Mouse (Mus musculus) spleen, postnatal 4 days (tissue): ENCODE results near the gene Plcl2.

Experiments
- DNase-seq, 2 experiments: peaks; one replicate each; pipeline ENCODE4 v3.0.0; 2022; ENCODE audit warnings: low spot score in 2 of 2

Plcl2 gene

DNA sequence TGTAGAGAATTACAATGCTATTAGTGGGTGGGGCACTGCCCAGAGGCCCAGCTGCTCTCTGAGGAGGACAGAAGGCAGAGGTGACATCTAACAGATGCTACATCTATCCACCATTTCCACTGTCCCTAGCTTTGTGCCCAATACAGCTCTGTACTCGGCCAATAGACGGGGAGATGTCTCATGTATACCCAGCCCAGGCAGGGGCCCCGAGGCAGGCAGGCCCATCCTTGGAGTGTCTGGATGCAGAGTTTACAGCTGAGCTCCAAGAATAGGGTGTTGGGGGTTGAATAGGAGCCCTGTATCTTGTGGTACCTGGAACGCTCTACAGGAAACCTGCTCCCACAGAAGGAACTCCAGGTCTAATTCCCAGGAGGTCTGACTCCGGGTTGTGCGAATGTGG lies 225.6 kb downstream of the Plcl2 start:
- no peak for DNase-seq

GRCm38 (mm10) chr17:50735382-50735954 lies 226.3 kb downstream of the Plcl2 start:
- DNase-seq, result no peak

DNA sequence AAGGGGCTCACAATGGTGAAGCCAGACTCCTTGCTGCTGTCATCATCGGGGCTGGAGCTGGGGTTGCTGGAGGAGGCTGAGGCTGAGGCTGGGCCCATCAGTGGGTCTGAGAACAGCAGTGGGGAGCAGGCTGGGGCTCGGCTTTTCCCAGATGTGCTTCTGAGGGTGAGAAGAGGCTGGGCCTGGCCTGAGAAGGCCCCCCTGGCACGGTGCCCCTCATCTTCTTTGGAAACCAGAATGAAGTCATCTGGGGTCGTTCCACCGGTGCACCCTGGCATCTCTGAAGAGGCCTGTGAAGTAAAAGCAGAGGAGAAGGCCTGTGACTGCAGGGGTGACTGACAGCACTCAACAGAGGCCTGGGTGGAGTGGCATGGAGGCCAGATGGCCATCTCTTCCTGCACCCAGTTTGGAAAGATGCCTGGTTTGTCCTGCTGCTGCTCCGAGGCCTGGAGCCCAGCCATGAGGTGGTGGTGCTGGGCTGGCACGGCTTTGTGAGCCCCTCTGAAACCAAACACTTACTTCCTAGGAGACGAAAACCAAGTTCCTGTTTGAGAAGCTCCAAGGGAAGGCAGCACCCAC lies 226.8 kb downstream of the Plcl2 start:
- no peak for DNase-seq

DNA sequence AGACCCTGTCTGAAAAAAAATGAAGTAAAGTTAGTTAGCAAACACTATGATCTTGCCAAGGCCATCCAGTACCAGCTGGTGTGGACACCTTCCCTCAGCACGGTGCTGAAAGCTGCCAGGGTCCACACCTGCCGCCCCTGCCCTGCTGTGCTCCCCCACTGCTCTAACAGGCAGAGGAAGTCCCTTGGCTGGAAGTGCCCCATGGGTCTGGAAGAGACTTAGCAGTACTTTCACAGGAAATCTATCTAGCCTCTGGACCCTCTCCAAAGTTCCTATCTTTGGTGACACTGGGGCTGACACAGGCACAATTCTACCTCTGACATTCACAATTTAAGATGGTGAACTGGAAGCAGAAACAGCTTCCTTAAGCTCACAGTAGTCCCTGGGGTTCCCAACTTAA lies 227.9 kb downstream of the Plcl2 start:
- no peak for DNase-seq
